Comparison of ENCODE assay signal across 9 mouse cellular contexts in genomic region chr17:71874077-71874476, GRCm38 (mm10).
A peak's percentile ranks its signal among the peaks of the same experiment; 100 is the strongest.
DNase-seq lines count a peak whose midpoint lies in the region; ATAC-seq and TF ChIP-seq lines count a peak whose summit lies in the region.
"Had no signal": no experiment of that assay in that cellular context is flagged by ENCODE, and none has a peak within 500 bp of the region (broad histone marks: within the 10 kb centered on the region; RNA-seq: fewer than 3 reads in every experiment).

No protein-coding gene starts in this region.

- WGBS in lung, adult 2 months: 29% methylated on average over 6 of the region's 6 CpGs

- intact Hi-C loops in heart, postnatal 36 days (cut with DNase I): loop anchor here (1.0 to 5.0 kb wide), 2 partner anchors 212 to 312 kb away; no protein-coding TSS in a partner anchor

- no peak for ATAC-seq in erythroid progenitor cell, adult 5-6 weeks (replicated peaks; ENCODE audit: low FRiP score, poor library complexity, severe bottlenecking)

- TF ChIP-seq CTCF in lung, adult 2 months (IDR thresholded peaks at IDR 0.05; ENCODE audit: insufficient read depth, low read length): peak; percentile 86

- no peak for TF ChIP-seq POLR2A in lung, adult 2 months (IDR thresholded peaks at IDR 0.05; ENCODE audit: borderline replicate concordance, extremely low read depth, low read depth, low read length)

- H3K4me1 ChIP-seq in lung, adult 2 months (ENCODE audit: control insufficient read depth, insufficient read depth, low read length): no peaks in the 10 kb centered on the region

- no peak overlapping the region for H3K4me3 ChIP-seq in lung, adult 2 months (replicated peaks; ENCODE audit: extremely low read depth, low read depth, low read length)
- H3K4me3 ChIP-seq: heart, embryonic 13.5 days had no signal

- peak; percentile 41 for DNase-seq in layer of hippocampus, adult 11-12 months (ENCODE audit: low spot score)
- no peak for DNase-seq in layer of hippocampus, adult 9-11 months
- DNase-seq in R1 (ENCODE audit: low read depth, low spot score): peak; percentile 86
- peak; percentile 16 for DNase-seq in cerebellum, adult 9-11 months
- peak; percentile 49 to 62 for DNase-seq in heart, postnatal 36 days
- peak; percentile 62 for DNase-seq in lung, adult 2 months
- DNase-seq in skeletal muscle tissue, adult 2 months (ENCODE audit: low read depth, low spot score): peak; percentile 47
